Mouse (Mus musculus): ENCODE data around the gene Sipa1l1.

The Sipa1l1 gene

DNA sequence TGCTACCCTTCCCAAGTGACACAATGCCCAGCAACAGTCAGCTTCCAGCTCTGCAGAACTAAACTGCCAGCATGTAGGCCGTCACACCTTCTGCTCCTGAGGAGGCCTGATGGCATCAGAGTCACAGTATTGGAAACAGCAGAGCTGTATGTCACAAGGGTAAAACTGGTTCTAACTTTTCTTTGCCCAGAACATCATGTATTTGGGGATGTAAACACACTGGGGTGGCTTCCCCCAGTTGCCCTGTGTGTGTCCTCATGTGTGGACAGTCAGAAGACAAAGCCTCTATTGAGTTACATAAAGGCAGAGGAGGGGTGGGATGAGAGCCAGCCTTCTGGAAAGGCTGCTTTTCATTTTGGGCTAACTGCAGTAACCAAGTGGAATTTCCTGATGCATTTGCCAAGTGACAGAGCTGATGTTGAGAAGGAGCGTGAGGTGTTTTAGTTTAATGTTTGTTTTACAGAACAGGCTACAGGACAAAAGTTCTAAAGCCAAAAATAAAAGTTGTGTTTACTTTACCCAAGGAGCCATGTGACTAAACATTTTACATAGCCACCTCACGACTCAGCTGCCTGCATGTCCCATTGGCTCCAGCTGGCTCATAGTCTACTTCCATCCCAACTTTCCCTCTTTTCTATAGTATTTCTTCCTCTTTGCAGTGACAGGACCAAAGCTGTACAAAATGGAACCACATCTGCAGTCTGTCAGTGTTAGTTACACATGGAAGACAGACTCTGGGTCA lies 243.3 kb downstream of the Sipa1l1 start:
- in situ Hi-C loops (cut with MboI, MseI): no loop called here

DNA sequence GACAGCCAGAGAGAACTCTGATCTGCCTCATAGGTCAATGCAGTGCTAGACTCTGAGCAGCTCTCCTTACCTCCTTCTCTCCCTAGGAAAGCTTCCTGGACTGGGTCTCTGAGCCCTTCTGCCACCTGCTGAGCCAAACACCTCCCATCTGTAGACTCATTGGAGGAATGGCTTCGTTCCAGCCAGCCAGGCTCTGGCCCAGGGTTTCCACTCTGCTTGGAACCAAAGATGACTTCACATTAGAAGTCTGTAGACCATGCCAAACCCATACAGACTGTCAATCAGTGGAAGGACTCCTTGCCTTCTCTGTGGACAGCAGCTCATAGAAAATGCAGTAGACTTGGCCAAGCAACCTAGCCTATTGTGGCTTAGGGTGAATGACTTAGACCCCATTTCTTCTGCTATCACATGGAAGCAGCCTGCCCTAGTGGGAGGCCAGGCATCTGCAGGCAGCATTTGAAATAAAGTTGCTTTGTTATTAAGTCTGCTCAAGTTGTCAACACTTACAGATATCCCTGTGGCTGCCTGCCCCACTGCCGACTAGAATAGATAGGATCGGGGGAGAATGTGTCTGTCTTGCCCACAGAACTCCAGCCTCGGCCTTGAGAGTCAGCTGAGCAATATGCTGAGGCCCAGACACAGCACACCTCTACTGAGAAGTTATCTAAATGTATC lies 246.7 kb downstream of the Sipa1l1 start:
- in situ Hi-C loops (cut with MboI, MseI): no loop called here

DNA sequence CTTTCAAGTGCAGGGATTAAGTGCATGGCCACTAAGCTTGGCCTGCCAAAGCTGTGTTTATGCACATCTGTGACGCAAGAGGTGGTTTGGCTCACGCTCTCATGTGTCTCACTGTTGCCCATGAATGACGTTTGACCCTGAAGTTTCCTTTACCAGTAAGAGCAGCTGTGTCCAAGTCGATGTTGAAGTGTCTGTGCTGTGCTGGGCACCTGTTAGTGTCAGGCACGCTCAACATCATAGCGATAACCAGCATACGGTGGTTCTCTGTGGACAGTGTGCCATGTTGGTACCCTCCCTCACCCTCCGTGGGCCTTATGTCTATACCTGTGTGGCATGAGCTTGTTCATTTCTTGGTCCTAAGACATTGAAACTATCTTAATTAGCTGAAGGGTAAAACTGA lies 249.9 kb downstream of the Sipa1l1 start:
- in situ Hi-C loops (cut with MboI, MseI): no loop called here

DNA sequence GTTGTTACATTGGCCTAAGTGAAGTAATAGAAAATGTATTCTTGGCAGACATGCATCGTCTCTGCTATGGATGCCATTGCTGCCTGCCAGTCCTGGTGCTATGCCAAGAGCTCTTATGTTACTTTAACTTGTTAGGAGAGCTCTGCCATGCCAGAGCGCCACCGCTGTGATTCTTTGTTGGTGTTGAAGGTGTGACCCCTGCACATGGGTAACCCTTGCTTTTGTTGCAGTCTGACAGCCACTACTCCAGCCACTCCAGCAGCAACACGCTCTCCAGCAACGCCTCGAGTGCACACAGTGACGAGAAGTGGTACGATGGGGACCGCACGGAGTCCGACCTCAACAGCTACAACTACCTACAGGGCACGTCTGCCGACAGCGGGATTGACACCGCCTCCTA lies 255.7 kb downstream of the Sipa1l1 start:
- in situ Hi-C loops (cut with MboI, MseI): no loop called here

DNA sequence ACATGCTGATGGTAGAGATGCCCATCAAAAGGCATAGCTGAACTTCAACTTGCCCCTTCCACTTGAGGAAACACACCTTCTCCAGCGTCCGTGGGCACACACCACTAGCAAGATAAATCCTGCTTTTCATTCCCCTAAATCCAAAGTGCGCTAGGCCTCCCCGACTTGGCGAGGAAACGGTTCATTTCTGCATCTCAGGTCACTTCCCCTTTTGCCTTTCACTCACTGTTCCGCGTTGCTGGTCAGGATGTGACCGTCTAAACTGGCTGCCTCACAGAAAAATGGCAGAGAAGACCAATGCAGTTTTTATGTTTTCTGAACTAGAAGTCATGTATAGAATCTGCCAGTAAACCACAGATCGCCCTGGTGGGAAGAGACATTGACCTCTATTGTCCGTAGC lies 256.7 kb downstream of the Sipa1l1 start:
- in situ Hi-C loops (cut with MboI, MseI): no loop called here

DNA sequence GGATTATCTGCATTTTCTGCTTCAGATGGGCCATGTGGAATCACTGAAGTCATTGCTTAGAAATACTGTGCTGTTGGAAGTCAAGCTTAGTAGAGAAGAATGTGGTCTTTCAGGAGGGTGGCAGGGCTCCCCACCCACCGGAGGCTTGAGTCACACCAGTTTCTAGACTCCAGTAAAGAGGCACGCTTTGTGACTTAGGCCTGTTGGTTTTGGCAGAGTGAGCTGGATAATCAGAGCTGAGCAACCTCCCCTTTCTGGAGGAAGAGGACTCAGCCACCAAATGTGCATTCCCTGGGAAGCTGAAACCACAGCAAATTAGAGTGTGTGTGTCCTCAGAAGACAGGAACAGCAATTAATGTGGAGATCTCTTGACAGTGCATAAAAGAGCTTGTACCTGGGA lies 258.3 kb downstream of the Sipa1l1 start:
- in situ Hi-C loops (cut with MboI, MseI): no loop called here

DNA sequence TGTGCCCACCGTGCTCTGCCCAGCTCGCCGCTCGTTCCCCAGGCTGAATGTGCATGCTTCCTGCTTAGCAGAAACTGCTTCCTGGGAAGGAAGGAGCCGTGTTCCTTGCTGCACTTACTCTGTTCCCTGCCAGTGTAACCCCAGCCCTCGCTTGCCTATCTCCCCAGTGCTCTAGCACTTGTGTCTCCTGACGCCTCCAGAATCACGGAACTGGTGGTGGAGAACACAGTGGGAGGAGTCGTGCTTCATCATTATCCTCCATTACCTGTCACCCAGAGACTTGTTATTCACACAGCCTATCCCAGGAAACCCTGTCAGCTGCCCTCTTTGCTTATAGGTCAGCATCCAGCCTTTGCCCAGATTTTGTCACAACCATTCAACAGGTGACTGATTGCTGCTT lies 259.3 kb downstream of the Sipa1l1 start:
- in situ Hi-C loops (cut with MboI, MseI): no loop called here

DNA sequence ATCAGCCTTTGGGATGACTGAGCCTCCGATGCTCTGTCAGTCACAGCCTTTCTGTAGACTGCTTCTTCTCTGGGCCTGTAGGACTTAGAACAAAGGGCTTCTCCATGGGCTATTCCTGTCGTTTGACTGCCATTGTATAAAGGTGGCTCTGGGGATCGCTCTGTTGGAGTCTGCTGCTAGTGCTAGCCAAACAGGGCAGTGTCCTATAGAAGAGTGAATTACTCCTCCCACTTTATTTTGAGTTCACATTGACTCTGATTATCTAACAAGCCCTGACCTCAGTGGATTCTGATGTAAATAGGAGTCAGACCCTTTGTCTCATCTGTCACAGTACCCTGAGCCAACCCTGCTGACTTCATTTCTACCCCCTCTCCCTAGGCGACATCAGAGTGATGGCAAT lies 264.2 kb downstream of the Sipa1l1 start:
- in situ Hi-C loops (cut with MboI, MseI): no loop called here

DNA sequence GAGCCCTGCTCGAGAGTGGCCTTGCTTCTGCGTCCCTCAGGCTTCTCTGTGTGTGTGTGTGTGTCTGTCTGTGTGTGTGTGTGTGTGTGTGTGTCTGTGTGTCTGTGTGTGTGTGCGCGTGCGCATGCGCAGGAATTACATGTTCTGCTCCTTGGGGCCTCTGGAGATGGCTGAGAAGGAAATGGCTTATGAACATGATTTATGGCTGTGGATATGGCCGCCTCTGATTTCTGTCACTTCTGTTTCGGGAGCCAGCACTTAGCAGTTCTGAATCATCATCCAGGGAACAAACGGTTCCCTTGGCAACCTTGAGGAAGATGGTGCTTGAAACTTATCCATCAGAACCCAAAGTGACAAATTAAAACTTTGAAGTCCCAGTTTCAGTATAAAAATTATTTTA lies 265.5 kb downstream of the Sipa1l1 start:
- in situ Hi-C loops (cut with MboI, MseI): no loop called here

DNA sequence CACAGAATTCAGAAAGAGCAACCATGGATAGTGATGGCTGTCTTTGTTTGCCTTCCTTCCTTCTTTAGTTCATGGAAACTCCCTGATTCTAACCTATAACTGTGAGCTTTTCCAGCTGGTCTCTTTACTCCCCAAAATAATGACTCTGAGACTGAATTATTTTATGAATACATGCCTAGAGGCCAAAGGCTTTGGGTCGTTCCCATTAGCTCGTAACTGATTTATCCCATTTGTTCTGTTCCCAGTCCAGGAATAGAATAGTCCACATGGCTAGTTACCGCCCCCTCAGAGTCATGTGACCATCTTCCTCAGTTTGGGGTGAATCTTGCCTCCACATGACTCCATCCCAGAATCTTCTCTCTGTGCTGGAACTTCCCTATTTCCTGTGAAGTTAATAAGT lies 272.4 kb downstream of the Sipa1l1 start:
- in situ Hi-C loops (cut with MboI, MseI): no loop called here

DNA sequence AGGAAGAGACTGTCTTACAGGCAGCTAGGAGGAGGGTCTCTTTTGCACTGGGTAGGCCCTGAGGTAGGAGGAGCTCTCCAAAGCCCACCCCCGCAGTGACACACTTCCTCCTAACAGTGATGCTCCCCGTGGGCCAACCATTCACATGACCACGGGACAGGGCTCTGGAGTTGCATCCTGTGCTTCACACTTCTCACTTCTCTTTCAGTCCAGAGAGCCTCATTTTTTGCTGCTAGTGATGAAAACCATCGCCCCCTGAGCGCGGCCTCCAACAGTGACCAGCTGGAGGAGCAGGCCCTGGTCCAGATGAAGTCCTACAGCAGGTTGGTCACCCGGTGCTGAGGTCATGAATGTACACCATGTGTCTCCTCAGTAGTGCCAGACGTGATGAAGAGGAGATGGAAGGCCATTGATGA lies 277.5 kb downstream of the Sipa1l1 start:
- in situ Hi-C loops (cut with MboI, MseI): no loop called here

DNA sequence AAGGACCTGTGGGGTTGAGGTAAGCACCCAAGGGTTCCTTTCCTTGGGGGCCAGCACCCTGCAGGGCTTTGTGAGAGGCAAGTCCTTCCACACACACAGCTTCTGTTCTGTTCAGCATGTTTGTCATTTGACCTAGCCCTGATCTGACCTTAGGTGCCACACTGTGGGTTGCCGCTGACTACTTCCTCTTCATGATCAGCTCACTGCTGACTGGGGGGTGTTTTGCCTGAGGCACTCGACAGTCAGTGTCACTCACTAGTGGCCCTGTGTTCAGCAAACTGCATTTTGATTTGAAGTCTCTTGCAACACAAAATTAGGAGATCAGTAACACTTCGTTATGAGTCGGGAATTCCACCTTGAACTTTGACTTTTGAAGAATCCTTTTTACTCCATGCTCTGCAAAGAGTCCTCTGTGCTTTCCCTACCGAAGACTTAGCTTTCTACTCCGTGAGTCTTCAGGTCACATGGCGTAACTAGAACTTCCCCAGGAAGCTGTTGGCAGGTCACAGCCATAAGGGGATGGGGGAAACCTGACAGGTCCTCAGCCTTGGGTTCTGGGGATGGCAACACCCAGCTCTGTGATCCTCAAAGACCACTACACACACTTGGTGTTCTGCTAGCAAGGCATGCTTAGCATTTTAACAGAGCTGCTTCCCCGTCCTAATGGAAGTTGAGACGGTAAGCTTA lies 279.2 kb downstream of the Sipa1l1 start:
- in situ Hi-C loops (cut with MboI, MseI): no loop called here

DNA sequence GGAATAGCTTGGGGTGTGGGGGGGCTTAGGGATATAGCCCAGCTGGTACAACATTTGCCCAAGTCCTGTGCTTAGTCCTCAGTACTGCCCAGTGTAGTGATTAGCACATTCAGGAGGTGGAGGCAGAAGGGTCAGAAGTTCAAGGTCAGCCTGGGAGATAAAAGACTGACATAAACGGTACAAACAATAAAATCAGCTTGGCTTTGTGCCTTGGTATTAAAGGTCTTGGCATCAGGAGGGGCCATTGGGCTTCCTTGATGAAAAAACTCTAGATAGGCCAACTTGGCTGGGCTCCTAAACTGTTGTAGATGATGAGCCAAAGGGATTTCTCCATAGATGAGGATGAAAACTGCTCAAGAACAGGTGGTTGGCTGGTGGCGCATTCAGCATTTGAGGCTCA lies 283.3 kb downstream of the Sipa1l1 start:
- in situ Hi-C loops (cut with MboI, MseI): no loop called here

DNA sequence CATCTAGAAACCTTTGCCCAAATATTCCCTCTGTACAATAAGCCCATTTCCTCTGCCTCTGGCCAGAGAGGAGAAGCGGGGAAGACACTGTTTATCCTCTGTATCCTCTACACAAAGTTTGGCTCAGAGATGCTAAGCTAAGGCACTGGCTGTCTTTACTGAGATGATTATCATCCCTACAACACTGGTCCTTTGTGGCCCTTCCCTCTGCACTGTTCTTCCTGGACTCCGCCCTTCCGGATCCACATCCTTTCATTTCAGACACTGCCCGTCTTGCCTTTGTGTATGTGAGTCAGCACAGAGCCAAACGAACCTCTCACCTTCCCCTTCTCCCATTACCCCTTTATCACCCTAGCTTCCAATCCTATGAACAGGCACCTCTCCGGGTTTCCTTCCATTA lies 285.3 kb downstream of the Sipa1l1 start:
- in situ Hi-C loops (cut with MboI, MseI): no loop called here

DNA sequence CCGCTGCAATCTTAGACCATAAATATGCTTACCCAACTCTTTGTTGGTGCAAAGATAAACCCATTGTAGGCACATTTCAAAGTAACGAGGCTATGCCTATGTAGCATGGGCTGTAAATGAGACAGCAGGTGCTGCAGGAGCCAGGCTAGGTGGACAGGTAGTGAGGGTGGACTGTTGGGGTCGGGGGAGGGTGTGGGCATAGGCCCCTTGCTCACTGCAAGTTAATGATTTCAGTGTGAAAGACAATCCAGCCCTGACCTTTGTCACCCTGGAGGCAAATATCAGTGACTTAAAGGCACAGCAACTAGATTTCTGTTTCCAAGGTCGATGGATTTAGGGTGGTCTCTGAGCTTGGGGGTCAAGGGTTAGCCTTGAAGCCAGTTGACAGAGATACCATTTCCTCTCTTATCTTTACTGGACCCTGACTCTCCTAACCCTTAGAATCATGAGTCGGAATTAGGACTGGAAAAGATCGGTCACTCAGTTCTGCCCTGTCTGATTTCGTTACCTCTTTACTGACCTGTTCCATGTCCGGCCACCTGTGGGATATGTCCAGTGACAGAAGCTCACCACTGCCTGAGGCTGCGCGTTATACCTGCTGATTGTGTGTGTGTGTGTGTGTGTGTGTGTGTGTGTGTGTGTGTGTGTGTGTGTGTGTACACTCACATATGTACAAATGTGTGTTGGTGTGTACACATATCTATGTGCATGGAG lies 286.7 kb downstream of the Sipa1l1 start:
- in situ Hi-C loops (cut with MboI, MseI): no loop called here

DNA sequence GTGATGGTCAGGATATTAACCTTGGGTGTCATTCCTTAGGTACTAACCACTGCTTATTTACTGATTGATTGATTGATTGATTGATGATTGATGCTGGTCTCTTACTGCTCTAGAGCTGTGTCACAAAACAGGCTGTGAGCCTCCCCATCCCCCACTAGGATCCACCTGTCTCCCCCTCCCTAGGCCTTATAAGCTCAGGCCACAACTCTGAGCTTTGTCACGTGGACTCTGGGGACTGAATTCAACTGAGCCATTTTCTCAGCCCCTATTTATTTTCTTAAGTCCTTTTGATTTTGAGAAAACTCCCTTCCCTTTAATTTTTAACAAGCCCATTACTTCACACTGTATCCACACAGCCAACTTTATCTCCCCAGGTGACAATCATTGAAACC lies 287.3 kb downstream of the Sipa1l1 start:
- in situ Hi-C loops (cut with MboI, MseI): no loop called here

DNA sequence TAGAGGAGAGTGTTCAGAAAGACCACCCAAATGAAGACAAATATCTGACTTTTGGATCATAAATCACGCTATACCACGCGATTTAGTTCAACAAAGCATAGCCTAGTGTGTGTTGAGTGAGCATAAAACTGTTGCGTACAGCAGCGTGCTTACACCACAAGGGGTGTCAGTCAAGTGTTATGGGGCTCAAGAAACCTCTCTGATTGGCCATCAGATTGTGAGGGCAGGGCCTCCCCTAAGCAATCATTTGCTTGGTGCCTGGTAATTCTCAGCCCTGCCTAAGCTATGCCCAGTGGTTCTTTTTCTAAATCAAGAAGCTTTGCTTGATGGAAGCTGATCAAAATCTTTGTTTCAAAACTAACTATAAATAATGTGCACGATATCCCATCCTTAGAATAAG lies 288.5 kb downstream of the Sipa1l1 start:
- in situ Hi-C loops (cut with MboI, MseI): no loop called here

DNA sequence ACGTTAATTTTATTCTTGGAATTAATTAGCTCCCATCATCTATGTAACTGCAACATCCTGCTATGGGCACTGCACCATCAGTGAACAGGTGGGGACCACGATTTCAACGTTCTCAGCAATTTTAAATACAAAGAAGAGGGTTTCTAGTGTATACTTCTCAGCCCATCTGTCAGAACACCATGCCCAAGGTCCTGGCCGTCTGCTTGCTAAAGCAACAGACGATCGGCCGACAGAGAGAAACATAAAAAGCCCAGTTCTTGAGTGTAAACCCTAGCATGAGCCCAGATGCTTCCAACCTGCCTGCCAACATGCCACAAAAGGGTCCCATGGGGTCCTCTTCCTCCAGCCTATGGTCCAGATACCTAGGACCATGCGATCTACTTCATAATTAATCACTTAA lies 288.9 kb downstream of the Sipa1l1 start:
- in situ Hi-C loops (cut with MboI, MseI): no loop called here

DNA sequence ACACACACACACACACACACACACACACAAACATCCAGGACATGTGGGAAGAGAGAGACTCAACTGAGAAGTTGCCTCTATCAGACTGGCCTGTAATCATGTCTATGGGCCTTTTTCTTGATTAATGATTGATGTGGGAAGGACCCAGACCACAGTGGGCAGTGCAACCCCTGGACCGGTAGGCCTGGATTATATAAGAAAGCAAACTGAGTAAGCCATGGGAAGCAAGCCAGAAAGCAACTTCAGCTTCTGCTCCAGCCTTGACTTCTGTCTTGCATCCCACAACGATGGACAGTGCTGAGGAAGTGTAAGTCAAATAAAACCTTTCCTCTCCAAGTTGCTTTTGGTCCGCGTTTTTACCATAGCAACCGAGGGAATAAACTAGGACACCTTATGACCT lies 298.1 kb downstream of the Sipa1l1 start:
- in situ Hi-C loops (cut with MboI, MseI): no loop called here

DNA sequence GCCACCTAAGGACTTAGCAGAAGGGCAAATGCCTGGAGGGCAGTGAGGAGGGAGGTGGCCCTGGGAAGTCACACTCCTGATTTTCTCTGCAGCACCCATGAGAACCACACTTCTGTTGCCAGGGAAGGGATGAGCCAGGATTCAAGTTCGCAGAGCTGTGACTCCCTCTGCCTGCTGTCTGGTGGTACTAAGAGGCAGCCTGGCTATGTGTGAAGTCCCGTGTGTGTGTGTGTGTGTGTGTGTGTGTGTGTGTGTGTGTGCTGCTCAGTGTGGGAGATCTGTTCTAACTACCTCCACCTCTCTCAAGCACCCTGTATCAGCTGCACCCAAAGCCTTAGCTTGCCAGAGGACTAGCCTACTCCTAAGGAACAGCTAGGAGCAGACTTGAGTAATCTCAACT lies 298.5 kb downstream of the Sipa1l1 start:
- in situ Hi-C loops (cut with MboI, MseI): no loop called here

DNA sequence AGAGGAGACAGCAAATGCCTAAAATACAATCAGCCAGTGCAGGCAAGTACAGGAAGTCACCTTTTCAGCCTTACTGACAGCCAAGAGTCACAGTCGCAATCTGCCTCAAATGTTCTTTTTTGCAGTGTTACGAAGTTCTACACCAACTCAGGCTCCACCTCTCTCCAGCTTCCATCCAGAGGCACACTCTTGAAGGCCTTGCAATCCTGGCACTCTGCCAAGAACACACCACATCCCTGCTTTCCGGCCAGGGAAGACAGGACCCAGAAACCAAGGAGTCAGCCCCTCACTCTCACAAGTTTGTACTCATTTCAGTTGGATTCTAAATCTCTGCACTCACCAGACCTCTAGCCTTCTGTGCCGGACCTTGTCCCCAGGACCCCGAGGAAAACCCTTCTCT lies 299.3 kb downstream of the Sipa1l1 start:
- in situ Hi-C loops (cut with MboI, MseI): no loop called here

DNA sequence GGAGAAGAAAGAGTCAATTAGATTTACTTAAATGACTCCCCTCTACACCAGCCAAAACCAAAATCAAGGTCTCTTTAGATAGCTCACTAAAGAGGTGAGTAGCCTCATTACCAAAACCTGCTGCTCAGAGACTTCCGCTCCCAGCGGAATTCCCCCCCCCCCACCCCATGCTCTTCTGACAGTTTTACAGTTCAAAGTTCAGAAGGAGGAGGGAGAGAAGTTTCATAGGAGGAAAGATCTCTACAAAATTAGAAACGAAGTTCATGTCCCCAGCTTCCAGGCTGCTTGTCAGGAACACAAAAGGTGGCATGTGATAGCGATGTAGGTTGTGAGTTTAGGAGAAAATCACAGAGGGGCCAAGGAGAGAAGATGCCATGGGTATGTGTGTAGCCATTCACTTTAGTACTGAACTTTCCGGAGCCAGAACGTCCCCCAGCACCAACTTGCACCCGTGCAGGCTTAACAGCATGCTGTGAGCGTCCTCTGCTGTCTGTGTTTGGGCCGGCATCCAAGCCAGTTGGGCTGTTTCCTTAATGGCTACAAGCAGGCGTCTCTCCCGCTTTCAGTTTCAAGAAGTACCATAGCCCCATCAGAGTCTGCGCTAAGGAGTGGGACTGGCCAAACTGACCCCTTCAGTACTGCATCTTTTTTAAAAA lies 300.7 kb downstream of the Sipa1l1 start:
- in situ Hi-C loops (cut with MboI, MseI): loop anchor here (10.0 kb wide), 1 partner anchor 305 kb away; the partner anchor contains the start of gene Sipa1l1
